8 mouse cellular contexts compared by ENCODE assay signal in genomic region chr8:70131166-70131883, GRCm38 (mm10). TPM values are rescaled to one million over a fixed set of nuclear protein-coding genes. Genes with fewer than 3 reads are reported as not detected.
DNase-seq lines count a peak whose midpoint lies in the region; ATAC-seq and TF ChIP-seq lines count a peak whose summit lies in the region.

Nr2c2ap (plus strand) TSS chr8:70131333.

- no peak within 1 kb of the TSS for H3K27ac ChIP-seq in forebrain, embryonic 14.5 days (ENCODE audit: low read depth, low read length)
- H3K27ac ChIP-seq in lung, embryonic 14.5 days (ENCODE audit: low read depth) = peak within 1 kb of the TSS; percentile 12; the same call in 1 of the 2 replicates
- H3K27ac ChIP-seq in olfactory bulb, adult 2 months (ENCODE audit: insufficient read depth, low read depth, low read length) = peak within 1 kb of the TSS; percentile 81
- H3K27ac ChIP-seq in thymus, adult 2 months (ENCODE audit: control insufficient read depth, insufficient read depth, low read length) = peak within 1 kb of the TSS; percentile 11; the same call in 1 of the 2 replicates

- intact Hi-C loops in heart, postnatal 14 days (cut with DNase I) = no loop called here

- TF ChIP-seq CTCF in lung, embryonic 14.5 days (IDR thresholded peaks at IDR 0.05; ENCODE audit: low read depth) = no peak
- TF ChIP-seq CTCF in olfactory bulb, adult 2 months (IDR thresholded peaks at IDR 0.05; ENCODE audit: insufficient read depth, low read depth, low read length) = no peak
- no peak for TF ChIP-seq CTCF in thymus, adult 2 months (IDR thresholded peaks at IDR 0.05; ENCODE audit: borderline replicate concordance, control insufficient read depth, extremely low read depth, insufficient read depth, low read length, poor library complexity)

- TF ChIP-seq POLR2A in olfactory bulb, adult 2 months (IDR thresholded peaks at IDR 0.05; ENCODE audit: insufficient read depth, low read depth, low read length) = peak; percentile 49; the same call in 1 of the 2 replicates
- TF ChIP-seq POLR2A in thymus, adult 2 months (IDR thresholded peaks at IDR 0.05; ENCODE audit: control insufficient read depth, extremely low read depth, insufficient read depth, low read length, poor library complexity) = peak; percentile 46; the same call in 1 of the 2 replicates

- peaks cover 40% of the 10 kb centered on the region for H3K36me3 ChIP-seq in forebrain, embryonic 14.5 days (ENCODE audit: control insufficient read depth, insufficient read depth, low read length)
- H3K36me3 ChIP-seq in lung, embryonic 14.5 days (ENCODE audit: insufficient read depth) = peaks cover 40% of the 10 kb centered on the region
- H3K36me3 ChIP-seq in thymus, adult 2 months (ENCODE audit: control insufficient read depth, insufficient read depth, low read length) = peaks cover 13% of the 10 kb centered on the region; the same call in 1 of the 2 replicates

- H3K27me3 ChIP-seq in forebrain, embryonic 14.5 days (replicated peaks; ENCODE audit: control insufficient read depth, insufficient read depth, low read length) = no peaks in the 10 kb centered on the region
- no peaks in the 10 kb centered on the region for H3K27me3 ChIP-seq in lung, embryonic 14.5 days (ENCODE audit: insufficient read depth, low read length)
- no peaks in the 10 kb centered on the region for H3K27me3 ChIP-seq in thymus, adult 2 months (ENCODE audit: control insufficient read depth, insufficient read depth, low read length)

- peak within 1 kb of the TSS; percentile 81 for H3K4me2 ChIP-seq in forebrain, embryonic 14.5 days (ENCODE audit: low read length)
- peak within 1 kb of the TSS; percentile 87 for H3K4me2 ChIP-seq in lung, embryonic 14.5 days

- DNase-seq in ES-CJ7 (ENCODE audit: low read depth, low spot score) = peak; percentile 95
- peak; percentile 94 for DNase-seq in forebrain, embryonic 14.5 days (ENCODE audit: low spot score)
- DNase-seq in heart, postnatal 14 days = peak; percentile 85 to 87
- peak; percentile 62 to 86 for DNase-seq in layer of hippocampus, adult 18-20 months (ENCODE audit: low spot score in 2 of 2)
- peak; percentile 92 for DNase-seq in lung, embryonic 14.5 days
- peak; percentile 85 for DNase-seq in thymus, adult 2 months

- peak within 1 kb of the TSS; percentile 76 for H3K9ac ChIP-seq in forebrain, embryonic 14.5 days (ENCODE audit: low read length)
- H3K9ac ChIP-seq in lung, embryonic 14.5 days = peak within 1 kb of the TSS; percentile 78

- 1% methylated on average over 37 of the region's 37 CpGs for WGBS in forebrain, embryonic 14.5 days
- WGBS in lung, embryonic 14.5 days = 2% methylated on average over 37 of the region's 37 CpGs
- 2% methylated on average over 37 of the region's 37 CpGs for WGBS in olfactory bulb, adult 2 months
- under 1% methylated on average over 37 of the region's 37 CpGs for WGBS in thymus, adult 2 months

- peaks cover 14% of the 10 kb centered on the region for H3K4me1 ChIP-seq in forebrain, embryonic 14.5 days (ENCODE audit: control insufficient read depth, insufficient read depth, low read length)
- H3K4me1 ChIP-seq in lung, embryonic 14.5 days (ENCODE audit: insufficient read depth) = 0 out of 2 replicates have a peak, but pooled peaks cover 4% of the 10 kb centered on the region
- peaks cover 28% of the 10 kb centered on the region for H3K4me1 ChIP-seq in olfactory bulb, adult 2 months (ENCODE audit: control insufficient read depth, insufficient read depth, low read length)
- H3K4me1 ChIP-seq in thymus, adult 2 months (replicated peaks; ENCODE audit: control insufficient read depth, insufficient read depth, low read length) = peaks cover 17% of the 10 kb centered on the region

- peak within 1 kb of the TSS; percentile 72 for H3K4me3 ChIP-seq in forebrain, embryonic 14.5 days (ENCODE audit: low read depth, low read length)
- peak within 1 kb of the TSS; percentile 80 for H3K4me3 ChIP-seq in lung, embryonic 14.5 days (ENCODE audit: low read depth, low read length)
- H3K4me3 ChIP-seq in olfactory bulb, adult 2 months (ENCODE audit: insufficient read depth, low read depth, low read length) = peak within 1 kb of the TSS; percentile 61
- H3K4me3 ChIP-seq in thymus, adult 2 months (ENCODE audit: control insufficient read depth, insufficient read depth, low read length) = peak within 1 kb of the TSS; percentile 80

- peak; percentile 85 for ATAC-seq in cerebellum, adult (ENCODE audit: insufficient number of reproducible peaks, low FRiP score, low TSS enrichment)
- ATAC-seq in forebrain, embryonic 14.5 days = peak; percentile 85
- peak; percentile 90 for ATAC-seq in lung, embryonic 14.5 days (ENCODE audit: insufficient read depth)

- H3K9me3 ChIP-seq in forebrain, embryonic 14.5 days (replicated peaks; ENCODE audit: control insufficient read depth, low read length) = no peaks in the 10 kb centered on the region
- H3K9me3 ChIP-seq in lung, embryonic 14.5 days (ENCODE audit: low read depth, low read length) = no peaks in the 10 kb centered on the region

RNA-seq across cellular contexts. Expression of gene Nr2c2ap, which starts in this region (rescaled TPM):
- polyA plus RNA-seq in forebrain, embryonic 14.5 days (2014; fragmentation: Nextera tagmentation; extraction: Ambion mirVana) = 41.4 and 46.0 TPM in 2 replicates
- 1 to 10 TPM; 7.4 to 7.9 TPM for total RNA-seq in heart, postnatal 14 days (2021)
- 10 to 100 TPM; 28.1 to 30.1 TPM for total RNA-seq in layer of hippocampus, adult 18-20 months (2021)
- 23.1 and 25.2 TPM in 2 replicates for polyA plus RNA-seq in lung, embryonic 14.5 days (2014; fragmentation: Nextera tagmentation; extraction: Ambion mirVana)
- not detected in 2 replicates for polyA plus RNA-seq in olfactory bulb, adult 2 months (2012; ENCODE audit: insufficient read depth, insufficient read length, low replicate concordance, missing spikeins)
- 20.7 and 26.9 TPM in 2 replicates for polyA plus RNA-seq in thymus, adult 2 months (2012; rRNA removed)
